8 mouse cellular contexts compared by ENCODE assay signal in genomic region chr9:69472724-69473123, GRCm38 (mm10). TPM values are rescaled to one million over a fixed set of nuclear protein-coding genes. Genes with fewer than 3 reads are reported as not detected.
DNase-seq lines count a peak whose midpoint lies in the region; ATAC-seq and TF ChIP-seq lines count a peak whose summit lies in the region.

No protein-coding gene starts in this region.

- H3K27me3 ChIP-seq in hindbrain, embryonic 13.5 days, result no peaks in the 10 kb centered on the region
- no peaks in the 10 kb centered on the region for H3K27me3 ChIP-seq in hindbrain, embryonic 16.5 days (replicated peaks; ENCODE audit: control insufficient read depth, insufficient read depth, low read length)
- no peaks in the 10 kb centered on the region for H3K27me3 ChIP-seq in lung, postnatal 0 days (replicated peaks; ENCODE audit: insufficient read depth, low read length)

- no peak overlapping the region for H3K4me2 ChIP-seq in hindbrain, embryonic 13.5 days
- H3K4me2 ChIP-seq in hindbrain, embryonic 16.5 days (ENCODE audit: low read length), result no peak overlapping the region
- no peak overlapping the region for H3K4me2 ChIP-seq in lung, postnatal 0 days (replicated peaks; ENCODE audit: low read depth, low read length)

- 80% methylated on average over 6 of the region's 6 CpGs for WGBS in hindbrain, embryonic 13.5 days
- whole genome bisulfite sequencing in hindbrain, embryonic 16.5 days, result 69% methylated on average over 6 of the region's 6 CpGs
- 38% methylated on average over 6 of the region's 6 CpGs for WGBS in lung, postnatal 0 days

- H3K4me1 ChIP-seq in hindbrain, embryonic 13.5 days (replicated peaks), result peaks cover 35% of the 10 kb centered on the region
- H3K4me1 ChIP-seq in hindbrain, embryonic 16.5 days (ENCODE audit: control insufficient read depth, insufficient read depth, low read depth, low read length), result peaks cover 14% of the 10 kb centered on the region
- peaks cover 56% of the 10 kb centered on the region for H3K4me1 ChIP-seq in embryonic fibroblast, embryonic 13.5 days (ENCODE audit: control insufficient read depth, insufficient read depth, low read length)
- peaks cover 15% of the 10 kb centered on the region for H3K4me1 ChIP-seq in lung, postnatal 0 days (ENCODE audit: insufficient read depth, low read depth, low read length)

- H3K36me3 ChIP-seq in hindbrain, embryonic 13.5 days, result no peaks in the 10 kb centered on the region
- H3K36me3 ChIP-seq in hindbrain, embryonic 16.5 days (ENCODE audit: control insufficient read depth, insufficient read depth, low read length), result no peaks in the 10 kb centered on the region
- peaks cover 32% of the 10 kb centered on the region for H3K36me3 ChIP-seq in lung, postnatal 0 days (ENCODE audit: insufficient read depth, low read length)

- no peak for TF ChIP-seq POLR2A in embryonic fibroblast, embryonic 13.5 days (IDR thresholded peaks at IDR 0.05; ENCODE audit: low read depth, low read length)

- peak; percentile 73 for TF ChIP-seq EP300 in lung, postnatal 0 days (IDR thresholded peaks at IDR 0.05)

- DNase-seq in heart, postnatal 4 days, result peak; percentile 84
- DNase-seq in lung, postnatal 0 days (ENCODE audit: low spot score), result peak; percentile 93
- DNase-seq in thymus, postnatal 14 days, result no peak
- DNase-seq in left cerebral cortex, adult 11 months (ENCODE audit: low spot score), result no peak

- no peaks in the 10 kb centered on the region for H3K9me3 ChIP-seq in hindbrain, embryonic 13.5 days
- no peaks in the 10 kb centered on the region for H3K9me3 ChIP-seq in hindbrain, embryonic 16.5 days (ENCODE audit: control insufficient read depth, low read length)
- no peaks in the 10 kb centered on the region for H3K9me3 ChIP-seq in lung, postnatal 0 days (ENCODE audit: low read length)

- 0 out of 2 replicates have a peak overlapping the region, but pooled peaks have one; percentile 12 for H3K27ac ChIP-seq in hindbrain, embryonic 13.5 days
- no peak overlapping the region; the same call in 1 of the 2 replicates for H3K27ac ChIP-seq in hindbrain, embryonic 16.5 days (ENCODE audit: low read depth, low read length)
- peak overlapping the region; percentile 88 for H3K27ac ChIP-seq in embryonic fibroblast, embryonic 13.5 days (ENCODE audit: insufficient read depth, low read length)
- H3K27ac ChIP-seq in lung, postnatal 0 days (ENCODE audit: low read length), result peak overlapping the region; percentile 34

- no peak for TF ChIP-seq CTCF in embryonic fibroblast, embryonic 13.5 days (IDR thresholded peaks at IDR 0.05; ENCODE audit: borderline replicate concordance, insufficient read depth, low read length)
- no peak for TF ChIP-seq CTCF in lung, postnatal 0 days (IDR thresholded peaks at IDR 0.05)

- H3K4me3 ChIP-seq in hindbrain, embryonic 13.5 days, result no peak overlapping the region
- no peak overlapping the region for H3K4me3 ChIP-seq in hindbrain, embryonic 16.5 days (ENCODE audit: low read length)
- no peak overlapping the region for H3K4me3 ChIP-seq in embryonic fibroblast, embryonic 13.5 days (ENCODE audit: insufficient read depth, low read length)
- no peak overlapping the region for H3K4me3 ChIP-seq in lung, postnatal 0 days (ENCODE audit: low read depth, low read length)

- H3K9ac ChIP-seq in hindbrain, embryonic 13.5 days, result no peak overlapping the region
- no peak overlapping the region for H3K9ac ChIP-seq in hindbrain, embryonic 16.5 days (ENCODE audit: low read depth, low read length)
- H3K9ac ChIP-seq in lung, postnatal 0 days (replicated peaks; ENCODE audit: low read depth), result no peak overlapping the region

- ATAC-seq in hindbrain, embryonic 13.5 days (ENCODE audit: low FRiP score), result no peak
- ATAC-seq in hindbrain, embryonic 16.5 days, result no peak
- ATAC-seq in lung, postnatal 0 days, result peak; percentile 81
- no peak for ATAC-seq in megakaryocyte-erythroid progenitor cell, adult 5-6 weeks (replicated peaks; ENCODE audit: low FRiP score, low TSS enrichment, poor library complexity, severe bottlenecking)

RNA-seq across cellular contexts. Expression of gene Anxa2, which starts 19.3 kb away (rescaled TPM):
- 187 TPM in 2 replicates for polyA plus RNA-seq in hindbrain, embryonic 13.5 days (2015; fragmentation: Nextera tagmentation; extraction: Ambion mirVana)
- 153 and 199 TPM in 2 replicates for polyA plus RNA-seq in hindbrain, embryonic 16.5 days (2015; fragmentation: Nextera tagmentation; extraction: Ambion mirVana)
- 1,213 and 1,412 TPM in 2 replicates for polyA plus RNA-seq in embryonic fibroblast, embryonic 13.5 days (2011; ENCODE audit: insufficient read length, low read depth, missing spikeins)
- 100 to 1,000 TPM; 251 to 268 TPM for total RNA-seq in heart, postnatal 4 days (2021)
- 1,095 and 1,144 TPM in 2 replicates for polyA plus RNA-seq in lung, postnatal 0 days (2015; fragmentation: Nextera tagmentation; extraction: Ambion mirVana)
- 5.0 and 20.7 TPM in 2 replicates for total RNA-seq in megakaryocyte-erythroid progenitor cell, adult 5-6 weeks (2014; fragmentation: Nextera tagmentation)
- 14.2 and 15.8 TPM in 2 replicates for total RNA-seq in megakaryocyte-erythroid progenitor cell, adult 5-6 weeks (2017)

Comparison
In these comparisons a context has a peak if more than half of its experiments do, and no peak if none do; other contexts are left out.
1. DNase-seq: peak in heart, postnatal 4 days (single experiment) and lung, postnatal 0 days (single experiment); none in thymus, postnatal 14 days (single experiment) and left cerebral cortex, adult 11 months (single experiment).